Mouse (Mus musculus) skeletal muscle tissue, postnatal 0 days (tissue): ENCODE measurements around the gene Il10ra. TPM values are rescaled to one million over a fixed set of nuclear protein-coding genes. Genes with fewer than 3 reads are reported as not detected.

Experiments used
- microRNA-seq, 2 experiments: library from miRNA; unstranded; fragments of <30 nt; microRNA quantifications; one replicate each; pipeline ENCODE4; 2016
- polyA plus RNA-seq: library from polyadenylated mRNA; unstranded; fragments of >200 nt; fragmentation: Nextera tagmentation; extraction: Ambion mirVana; gene quantifications from 2 replicates; pipeline ENCODE4 v1.2.1, GENCODE M21; 2015

Il10ra gene
- polyA plus RNA-seq = 0.78 and 0.90 TPM in 2 replicates

GRCm38 (mm10) chr9:45268597-45269325 is at the start of gene Il10ra:
Gene Il10ra (minus strand): TSS chr9:45269149.

Small RNAs within 50 kb of the gene (microRNA-seq; reads per million reads assigned to microRNA genes)
- 0 reads per million in 2 experiments for gene Mir7086

Other genes with a start within 250 kb of the Il10ra start
- gene Mpzl2, start 229.3 kb downstream of the Il10ra start, polyA plus RNA-seq = 0.85 TPM in 1 of 2 replicates, not detected in the other
- 5.9 and 6.2 TPM in 2 replicates for gene Mpzl3, start 214.0 kb downstream of the Il10ra start, polyA plus RNA-seq
- 0.49 and 0.69 TPM in 2 replicates for gene Jaml, start 190.0 kb downstream of the Il10ra start, polyA plus RNA-seq
- gene Scn2b, start 151.4 kb downstream of the Il10ra start, polyA plus RNA-seq = 0.48 and 0.68 TPM in 2 replicates
- 6.5 and 7.2 TPM in 2 replicates for gene Scn4b, start 130.8 kb downstream of the Il10ra start, polyA plus RNA-seq
- not detected in 2 replicates for gene BC049352, start 87.1 kb downstream of the Il10ra start, polyA plus RNA-seq
- gene Tmprss4, start 65.1 kb downstream of the Il10ra start, polyA plus RNA-seq = 2.1 TPM in 1 of 2 replicates, not detected in the other
- 0.91 TPM in 1 of 2 replicates, not detected in the other for gene Tmprss13, start 50.0 kb upstream of the Il10ra start, polyA plus RNA-seq
- gene Fxyd6, start 101.0 kb upstream of the Il10ra start, polyA plus RNA-seq = 58.8 and 66.2 TPM in 2 replicates
- gene Fxyd2, start 130.5 kb upstream of the Il10ra start, polyA plus RNA-seq = 1.5 and 2.5 TPM in 2 replicates
- gene Dscaml1, start 157.5 kb upstream of the Il10ra start, polyA plus RNA-seq = not detected in 2 replicates